Mouse (Mus musculus) T-helper 17 cell (primary cell): ENCODE data around the gene Tm9sf3.

Source experiments
- in situ Hi-C, 2 experiments: fragments of 300-600 bp; cut with MboI, MseI; formaldehyde crosslinking; loops; 1 replicate in 1 of 2; 2 replicates in 1 of 2; pipeline ENCODE4 v1.15.1; 2025; ENCODE audit warnings: high pct_unique_total_duplicates in 2 of 2

Gene Tm9sf3

GRCm38 (mm10) chr19:41263630-41264295 lies at the start of gene Tm9sf3:
Tm9sf3 (minus strand) TSS chr19:41263997.
- in situ Hi-C loops: no loop called here

GRCm38 (mm10) chr19:41312587-41312986 lies 48.8 kb upstream of the Tm9sf3 start:
- in situ Hi-C loops: loop anchor here in 1 of 2 experiments (10.0 kb wide), 2 partner anchors 72 to 132 kb away; partner anchors contain the start of gene Pik3ap1

GRCm38 (mm10) chr19:41312027-41312426 lies 48.2 kb upstream of the Tm9sf3 start:
- in situ Hi-C loops: loop anchor here in 1 of 2 experiments (10.0 kb wide), 2 partner anchors 73 to 133 kb away; partner anchors contain the start of gene Pik3ap1

- in situ Hi-C loops: loop anchor here in 1 of 2 experiments (10.0 kb wide), 2 partner anchors 74 to 134 kb away; partner anchors contain the start of gene Pik3ap1
Measured at GRCm38 (mm10) chr19:41310971-41311703, 47.3 kb upstream of the Tm9sf3 start.

- in situ Hi-C loops: loop anchor here in 1 of 2 experiments (5.0 kb wide), 1 partner anchor 448 kb away; no protein-coding TSS in a partner anchor
Measured at GRCm38 (mm10) chr19:41303933-41304332, 40.1 kb upstream of the Tm9sf3 start.

- in situ Hi-C loops: loop anchor here in 1 of 2 experiments (5.0 kb wide), 1 partner anchor 449 kb away; no protein-coding TSS in a partner anchor
Measured at GRCm38 (mm10) chr19:41303433-41303832, 39.6 kb upstream of the Tm9sf3 start.

- in situ Hi-C loops: loop anchor here in 1 of 2 experiments (5.0 kb wide), 1 partner anchor 450 kb away; no protein-coding TSS in a partner anchor
Measured at GRCm38 (mm10) chr19:41301856-41302255, 38.1 kb upstream of the Tm9sf3 start.

- in situ Hi-C loops: loop anchor here in 1 of 2 experiments (25.0 kb wide), 1 partner anchor 463 kb away; no protein-coding TSS in a partner anchor
Measured at GRCm38 (mm10) chr19:41299446-41299845, 35.6 kb upstream of the Tm9sf3 start.

GRCm38 (mm10) chr19:41290952-41291619 lies 27.3 kb upstream of the Tm9sf3 start:
- in situ Hi-C loops: loop anchor here in 1 of 2 experiments (25.0 kb wide), 1 partner anchor 471 kb away; no protein-coding TSS in a partner anchor

GRCm38 (mm10) chr19:41288568-41288967 lies 24.8 kb upstream of the Tm9sf3 start:
- in situ Hi-C loops: loop anchor here in 1 of 2 experiments (25.0 kb wide), 1 partner anchor 474 kb away; no protein-coding TSS in a partner anchor

- in situ Hi-C loops: loop anchor here in 1 of 2 experiments (25.0 kb wide), 1 partner anchor 475 kb away; no protein-coding TSS in a partner anchor
Measured at GRCm38 (mm10) chr19:41287224-41287623, 23.4 kb upstream of the Tm9sf3 start.

GRCm38 (mm10) chr19:41284515-41284914 lies 20.7 kb upstream of the Tm9sf3 start:
- in situ Hi-C loops: loop anchor here in 1 of 2 experiments (25.0 kb wide), 1 partner anchor 478 kb away; no protein-coding TSS in a partner anchor

- in situ Hi-C loops: loop anchor here in 1 of 2 experiments (25.0 kb wide), 1 partner anchor 480 kb away; no protein-coding TSS in a partner anchor
Measured at GRCm38 (mm10) chr19:41282718-41283117, 18.9 kb upstream of the Tm9sf3 start.

GRCm38 (mm10) chr19:41282216-41282615 lies 18.4 kb upstream of the Tm9sf3 start:
- in situ Hi-C loops: loop anchor here in 1 of 2 experiments (25.0 kb wide), 1 partner anchor 480 kb away; no protein-coding TSS in a partner anchor

- in situ Hi-C loops: loop anchor here in 1 of 2 experiments (25.0 kb wide), 1 partner anchor 483 kb away; no protein-coding TSS in a partner anchor
Measured at GRCm38 (mm10) chr19:41279724-41280244, 16.0 kb upstream of the Tm9sf3 start.

- in situ Hi-C loops: loop anchor here in 1 of 2 experiments (25.0 kb wide), 1 partner anchor 484 kb away; no protein-coding TSS in a partner anchor
Measured at GRCm38 (mm10) chr19:41278606-41279005, 14.8 kb upstream of the Tm9sf3 start.

GRCm38 (mm10) chr19:41275588-41275987 lies 11.8 kb upstream of the Tm9sf3 start:
- in situ Hi-C loops: loop anchor here in 1 of 2 experiments (25.0 kb wide), 1 partner anchor 487 kb away; no protein-coding TSS in a partner anchor

- in situ Hi-C loops: no loop called here
Measured at GRCm38 (mm10) chr19:41270906-41271305, 7.1 kb upstream of the Tm9sf3 start.

GRCm38 (mm10) chr19:41270151-41270727 lies 6.4 kb upstream of the Tm9sf3 start:
- in situ Hi-C loops: no loop called here
